Mouse (Mus musculus) liver, embryonic 14.5 days (tissue): ENCODE measurements around the gene Pde10a. TPM values are rescaled to one million over a fixed set of nuclear protein-coding genes. Genes with fewer than 3 reads are reported as not detected.

Source experiments
- ATAC-seq: fragments of 200-750 bp; cut with Nextera tagmentation; 2 replicates; pipeline ENCODE4 v1.8.0; 2017; ENCODE audit warnings: moderate number of reproducible peaks, mild to moderate bottlenecking, moderate library complexity; ENCODE audit not compliant: insufficient read depth
- DNase-seq, 3 experiments: peaks; one replicate each; pipeline ENCODE4 v3.0.0-alpha.2; 2012 to 2013; ENCODE audit warnings: low read depth in 3 of 3, low spot score in 3 of 3
- H3K27ac ChIP-seq: fragments of 300-500 bp; sonication (generic); 2 replicates; pipeline ENCODE4 v1.5.1; 2014; ENCODE audit warnings: moderate library complexity, mild to moderate bottlenecking, control low read depth, inconsistent platforms
- H3K27me3 ChIP-seq: fragments of 300-500 bp; sonication (generic); 2 replicates; pipeline ENCODE4 v1.6.1; 2014; ENCODE audit warnings: mild to moderate bottlenecking, low read length, moderate library complexity; ENCODE audit not compliant: control insufficient read depth, insufficient read depth
- H3K36me3 ChIP-seq: fragments of 300-500 bp; sonication (generic); replicated peaks from 2 replicates; pipeline ENCODE4 v1.6.1; 2014; ENCODE audit warnings: low read depth; ENCODE audit not compliant: control insufficient read depth, insufficient read depth
- H3K4me1 ChIP-seq, 2 experiments: fragments of 200-500 bp in 1 of 2; fragments of 300-500 bp in 1 of 2; sonication (generic) in 1 of 2; replicated peaks; 2 replicates each; pipeline ENCODE4 v1.6.1; 2012 to 2014; ENCODE audit warnings: antibody characterized with exemption in 1 of 2, inconsistent platforms in 1 of 2, low read length in 1 of 2; ENCODE audit not compliant: control insufficient read depth in 2 of 2, insufficient read depth in 2 of 2
- H3K4me2 ChIP-seq: fragments of 300-500 bp; sonication (generic); 2 replicates; pipeline ENCODE4 v1.6.1; 2014; ENCODE audit warnings: low read depth, mild to moderate bottlenecking, control low read depth, moderate library complexity
- H3K4me3 ChIP-seq, 2 experiments: fragments of 200-500 bp in 1 of 2; fragments of 300-500 bp in 1 of 2; sonication (generic) in 1 of 2; 2 replicates each; pipeline ENCODE4 v1.5.1; 2012 to 2014; ENCODE audit warnings: low read depth in 2 of 2, low read length in 2 of 2, mild to moderate bottlenecking in 2 of 2, control low read depth in 1 of 2, inconsistent platforms in 1 of 2, moderate library complexity in 1 of 2; ENCODE audit not compliant: insufficient read depth in 1 of 2
- H3K9ac ChIP-seq: fragments of 300-500 bp; sonication (generic); replicated peaks from 2 replicates; pipeline ENCODE4 v1.6.1; 2014; ENCODE audit warnings: mild to moderate bottlenecking, control low read depth, moderate library complexity
- H3K9me3 ChIP-seq: fragments of 300-500 bp; sonication (generic); 2 replicates; pipeline ENCODE4 v1.6.1; 2016; ENCODE audit warnings: low read length, mixed read lengths; ENCODE audit not compliant: control insufficient read depth
- CTCF ChIP-seq: IDR thresholded peaks from 2 replicates; pipeline ENCODE4 v1.5.1; 2016; ENCODE audit warnings: antibody characterized with exemption, low read depth, control low read depth
- EP300 ChIP-seq: IDR thresholded peaks from 2 replicates; pipeline ENCODE4 v1.6.1; 2016; ENCODE audit warnings: antibody characterized with exemption, low read depth
- WGBS: fragments of 180-500 bp; shearing (Covaris S2); extraction: QIAGEN DNeasy Blood & Tissue Kit; methylation state at CpG from one replicate; pipeline ENCODE4 v1.1.7; 2014; ENCODE audit not compliant: insufficient replicate concordance; 5-methylcytosine and 5-hydroxymethylcytosine counted together
- polyA plus RNA-seq, 2 experiments: library from polyadenylated mRNA; depleted of rRNA in 1 of 2; stranded (reverse) in 1 of 2; unstranded in 1 of 2; fragments of >200 nt; fragmentation: Nextera tagmentation in 1 of 2; extraction: Ambion mirVana in 1 of 2; gene quantifications; 2 replicates each; pipeline versions ENCODE4 v1.2.1 to v1.2.3; 2012 to 2014

Pde10a gene
- polyA plus RNA-seq, 2 experiments: 0.52 to 0.60 TPM

DNA sequence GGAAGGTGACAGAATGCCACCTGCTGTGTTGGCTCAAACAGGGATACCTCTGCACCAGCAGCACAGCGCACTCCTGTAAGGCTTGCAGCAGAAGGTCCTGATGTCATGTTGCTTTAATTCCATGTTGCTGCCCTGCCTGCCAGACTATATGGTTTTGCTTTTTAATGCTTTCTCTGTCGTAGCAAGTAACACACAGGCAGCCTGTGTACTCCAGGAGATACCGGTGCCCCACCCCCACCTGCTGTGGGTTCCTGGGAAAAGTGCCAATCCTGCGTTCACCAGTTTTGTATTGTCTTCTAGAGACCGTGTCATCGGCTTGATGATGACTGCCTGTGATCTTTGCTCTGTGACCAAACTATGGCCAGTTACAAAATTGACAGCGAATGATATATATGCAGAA is 449.3 kb downstream of the Pde10a start:
- no peak for DNase-seq
- ATAC-seq: no peak
- WGBS: 66% methylated on average over 7 of the region's 7 CpGs

DNA sequence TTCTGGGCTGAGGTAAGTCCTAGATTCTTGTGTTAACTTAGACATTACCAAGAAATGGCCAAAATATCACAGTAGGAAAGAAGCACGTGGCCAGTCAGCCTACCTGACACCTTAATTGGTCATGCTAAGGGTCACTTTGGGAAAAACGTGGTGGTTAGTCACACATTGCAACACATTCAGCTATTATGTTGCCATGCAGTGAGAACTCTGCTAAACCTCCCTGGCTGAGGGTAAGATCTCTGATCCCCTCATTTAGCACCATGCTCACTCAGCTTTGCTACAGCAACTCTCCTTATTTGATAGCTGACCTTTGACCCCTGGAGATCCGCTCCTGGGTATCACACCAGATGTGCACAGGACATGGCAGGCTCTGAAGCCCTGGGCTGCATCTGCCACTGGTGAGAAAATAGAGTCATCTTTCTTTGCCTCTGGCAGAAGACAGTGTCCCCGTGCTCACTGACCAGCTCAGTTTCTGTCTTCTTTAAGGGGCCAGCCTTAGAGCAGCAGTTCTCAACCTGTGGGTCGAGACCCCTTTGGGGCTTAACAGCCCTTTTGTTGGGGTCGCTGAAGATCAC is 449.7 kb downstream of the Pde10a start:
- Histone ChIP-seq H3K9ac (no peak overlapping the region), H3K4me3 (no peak overlapping the region), H3K27ac (no peak overlapping the region), H3K4me1 (no peaks in the 10 kb centered on the region), H3K9me3 (no peaks in the 10 kb centered on the region), H3K36me3 (no peaks in the 10 kb centered on the region), H3K27me3 (no peaks in the 10 kb centered on the region), H3K4me2 (no peak overlapping the region)
- no peak for TF ChIP-seq EP300
- TF ChIP-seq CTCF: no peak
- DNase-seq: no peak
- no peak for ATAC-seq
- WGBS: 49% methylated on average over 6 of the region's 6 CpGs

More for the DNA sequence above, 449.3 kb downstream of the Pde10a start:
- Histone ChIP-seq H3K27ac (no peak overlapping the region), H3K4me3 (no peak overlapping the region), H3K9me3 (no peaks in the 10 kb centered on the region), H3K4me1 (no peaks in the 10 kb centered on the region), H3K9ac (no peak overlapping the region), H3K36me3 (no peaks in the 10 kb centered on the region), H3K27me3 (no peaks in the 10 kb centered on the region), H3K4me2 (no peak overlapping the region)
- TF ChIP-seq EP300 (no peak), CTCF (no peak)

DNA sequence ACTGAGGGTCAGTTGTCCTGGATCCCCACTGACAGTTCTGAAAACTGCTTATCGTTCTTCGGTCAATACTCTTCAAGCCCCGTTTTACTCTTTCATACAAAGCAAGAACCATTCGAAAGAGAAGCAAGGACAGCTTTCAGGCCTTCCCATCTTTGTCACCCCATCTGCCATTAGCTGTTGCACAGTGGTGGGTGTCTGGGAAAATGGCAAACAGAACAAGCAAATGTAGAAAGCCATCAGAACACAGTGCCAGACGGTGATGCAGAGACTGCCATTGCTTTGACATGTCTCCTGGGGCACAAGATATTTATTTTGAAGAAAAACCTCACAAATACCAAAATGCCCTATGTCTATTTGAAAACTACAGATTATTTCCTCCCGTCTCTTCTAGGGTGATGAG is 451.6 kb downstream of the Pde10a start:
- no peak for ATAC-seq
- H3K9me3 ChIP-seq: no peaks in the 10 kb centered on the region
- WGBS: 67% methylated on average over 6 of the region's 6 CpGs
- H3K36me3 ChIP-seq: no peaks in the 10 kb centered on the region
- TF ChIP-seq CTCF: no peak
- H3K4me3 ChIP-seq: no peak overlapping the region
- H3K9ac ChIP-seq: no peak overlapping the region
- no peak for DNase-seq
- H3K4me1 ChIP-seq: no peaks in the 10 kb centered on the region
- no peak overlapping the region for H3K27ac ChIP-seq
- no peak overlapping the region for H3K4me2 ChIP-seq
- H3K27me3 ChIP-seq: no peaks in the 10 kb centered on the region

DNA sequence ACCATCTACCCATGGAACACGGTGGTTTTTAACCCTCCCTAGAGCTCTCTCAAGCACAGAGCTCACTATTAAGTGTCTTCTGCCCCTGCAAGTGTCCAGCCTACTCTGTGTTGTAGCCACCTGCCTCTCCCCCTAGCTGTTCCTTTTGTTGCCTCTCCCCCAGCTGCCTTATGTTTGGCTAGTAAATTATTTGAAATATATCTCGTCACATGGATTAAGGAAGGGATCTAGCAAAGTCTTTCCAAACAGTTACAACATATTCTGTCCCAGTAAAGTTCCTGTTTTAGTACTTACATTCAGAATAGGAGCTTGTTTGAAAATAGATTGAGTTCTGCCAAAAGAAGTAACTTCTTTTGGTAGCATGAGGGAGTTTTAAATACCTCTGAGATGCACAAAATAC is 452.1 kb downstream of the Pde10a start:
- WGBS: 42% methylated on average over 2 of the region's 2 CpGs
- no peaks in the 10 kb centered on the region for H3K4me1 ChIP-seq
- TF ChIP-seq EP300 (no peak), CTCF (no peak)
- no peak overlapping the region for H3K27ac ChIP-seq
- H3K4me3 ChIP-seq: no peak overlapping the region
- ATAC-seq: no peak
- no peak overlapping the region for H3K4me2 ChIP-seq
- H3K9ac ChIP-seq: no peak overlapping the region
- no peaks in the 10 kb centered on the region for H3K36me3 ChIP-seq
- no peaks in the 10 kb centered on the region for H3K9me3 ChIP-seq
- H3K27me3 ChIP-seq: no peaks in the 10 kb centered on the region
- DNase-seq: no peak

DNA sequence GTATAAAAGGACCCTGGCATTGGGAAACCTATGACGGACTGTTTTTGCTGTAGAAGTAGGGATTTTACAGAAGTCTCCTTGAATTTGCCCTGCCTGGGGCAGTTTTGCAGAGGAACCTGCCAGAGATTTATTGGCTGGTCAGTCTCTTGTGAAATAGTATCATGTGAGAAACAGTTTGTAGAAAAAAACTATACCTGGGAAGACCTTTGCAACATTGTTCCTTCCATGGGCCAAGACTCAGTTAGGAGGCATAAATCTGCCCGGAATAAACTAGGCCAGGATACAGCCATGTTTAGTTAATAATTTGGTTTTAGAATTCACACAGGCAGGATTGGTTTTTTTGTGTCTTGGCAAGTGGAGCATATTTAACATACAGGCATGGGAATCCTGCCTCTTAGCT is 458.4 kb downstream of the Pde10a start:
- H3K4me1 ChIP-seq: no peaks in the 10 kb centered on the region
- TF ChIP-seq CTCF: no peak
- TF ChIP-seq EP300: no peak

More for the DNA sequence above, 458.4 kb downstream of the Pde10a start:
- Histone ChIP-seq H3K9ac (no peak overlapping the region), H3K9me3 (no peaks in the 10 kb centered on the region), H3K27me3 (no peaks in the 10 kb centered on the region), H3K4me2 (no peak overlapping the region), H3K27ac (no peak overlapping the region), H3K4me3 (no peak overlapping the region), H3K36me3 (no peaks in the 10 kb centered on the region)
- no peak for ATAC-seq
- no peak for DNase-seq
- 59% methylated on average over 2 of the region's 2 CpGs for WGBS
